Mouse (Mus musculus) spleen, adult 2 months (tissue): ENCODE measurements around the gene Nfix.

Experiments
- CTCF ChIP-seq: fragments of 200-500 bp; IDR thresholded peaks from 2 replicates; pipeline ENCODE4 v1.5.1; 2011; ENCODE audit warnings: mild to moderate bottlenecking, inconsistent platforms; ENCODE audit not compliant: insufficient read depth, insufficient read length, insufficient replicate concordance; ENCODE audit errors: extremely low read depth
- POLR2A ChIP-seq: fragments of 200-500 bp; IDR thresholded peaks from 2 replicates; pipeline ENCODE4 v1.6.1; 2011; ENCODE audit warnings: low read depth, low read length, inconsistent platforms

GRCm38 (mm10) chr8:84780949-84781680 is 19.0 kb downstream of the Nfix start:
- TF ChIP-seq CTCF, result no peak
- TF ChIP-seq POLR2A, result no peak
